Mouse (Mus musculus): Measurements from ENCODE around the gene Fam183b. TPM values are rescaled to one million over a fixed set of nuclear protein-coding genes. Genes with fewer than 3 reads are reported as not detected.

Gene Fam183b
- polyA plus RNA-seq, 1 experiment from 2014 or later: 40.1 TPM

Other genes with a start within 250 kb of the Fam183b start
- gene Olfr328, start 246.3 kb downstream of the Fam183b start, polyA plus RNA-seq (2014; fragmentation: Nextera tagmentation; extraction: Ambion mirVana): 0.08 TPM in 1 of 2 replicates, not detected in the other
- gene Olfr224, start 231.4 kb downstream of the Fam183b start, polyA plus RNA-seq (2014; fragmentation: Nextera tagmentation; extraction: Ambion mirVana): not detected in 2 replicates
- gene Olfr325, start 224.2 kb downstream of the Fam183b start, polyA plus RNA-seq (2014; fragmentation: Nextera tagmentation; extraction: Ambion mirVana): not detected in 2 replicates
- gene Olfr324, start 206.8 kb downstream of the Fam183b start, polyA plus RNA-seq (2014; fragmentation: Nextera tagmentation; extraction: Ambion mirVana): not detected in 2 replicates
- gene 2210407C18Rik, start 185.9 kb downstream of the Fam183b start, polyA plus RNA-seq (2014; fragmentation: Nextera tagmentation; extraction: Ambion mirVana): 0.22 TPM in 1 of 2 replicates, not detected in the other
- gene Olfr323, start 171.5 kb downstream of the Fam183b start, polyA plus RNA-seq (2014; fragmentation: Nextera tagmentation; extraction: Ambion mirVana): 0.12 TPM in 1 of 2 replicates, not detected in the other
- gene Trim58, start 161.5 kb downstream of the Fam183b start, polyA plus RNA-seq (2014; fragmentation: Nextera tagmentation; extraction: Ambion mirVana): 0.08 and 0.16 TPM in 2 replicates
- not detected in 2 replicates for gene Olfr322, start 143.2 kb downstream of the Fam183b start, polyA plus RNA-seq (2014; fragmentation: Nextera tagmentation; extraction: Ambion mirVana)
- gene Olfr320, start 120.9 kb downstream of the Fam183b start, polyA plus RNA-seq (2014; fragmentation: Nextera tagmentation; extraction: Ambion mirVana): not detected in 2 replicates
- gene Olfr319, start 102.8 kb downstream of the Fam183b start, polyA plus RNA-seq (2014; fragmentation: Nextera tagmentation; extraction: Ambion mirVana): not detected in 2 replicates
- not detected in 2 replicates for gene Olfr318, start 77.9 kb downstream of the Fam183b start, polyA plus RNA-seq (2014; fragmentation: Nextera tagmentation; extraction: Ambion mirVana)
- gene Olfr317, start 62.7 kb downstream of the Fam183b start, polyA plus RNA-seq (2014; fragmentation: Nextera tagmentation; extraction: Ambion mirVana): not detected in 2 replicates
- gene Olfr316, start 49.2 kb downstream of the Fam183b start, polyA plus RNA-seq (2014; fragmentation: Nextera tagmentation; extraction: Ambion mirVana): not detected in 2 replicates
- not detected in 2 replicates for gene Olfr315, start 28.8 kb downstream of the Fam183b start, polyA plus RNA-seq (2014; fragmentation: Nextera tagmentation; extraction: Ambion mirVana)
- gene Olfr314, start 19.0 kb downstream of the Fam183b start, polyA plus RNA-seq (2014; fragmentation: Nextera tagmentation; extraction: Ambion mirVana): not detected in 2 replicates
- gene Olfr313, start 13.0 kb upstream of the Fam183b start, polyA plus RNA-seq (2014; fragmentation: Nextera tagmentation; extraction: Ambion mirVana): not detected in 2 replicates
- not detected in 2 replicates for gene Olfr312, start 27.3 kb upstream of the Fam183b start, polyA plus RNA-seq (2014; fragmentation: Nextera tagmentation; extraction: Ambion mirVana)
- not detected in 2 replicates for gene Olfr311, start 37.3 kb upstream of the Fam183b start, polyA plus RNA-seq (2014; fragmentation: Nextera tagmentation; extraction: Ambion mirVana)
- gene Gm12258, start 45.2 kb upstream of the Fam183b start, polyA plus RNA-seq (2014; fragmentation: Nextera tagmentation; extraction: Ambion mirVana): 9.4 and 10.6 TPM in 2 replicates
- gene 2810021J22Rik, start 65.3 kb upstream of the Fam183b start, polyA plus RNA-seq (2014; fragmentation: Nextera tagmentation; extraction: Ambion mirVana): 7.1 and 10.4 TPM in 2 replicates
- gene Zfp39, start 102.3 kb upstream of the Fam183b start, polyA plus RNA-seq (2014; fragmentation: Nextera tagmentation; extraction: Ambion mirVana): 6.7 and 7.2 TPM in 2 replicates
- gene Btnl10, start 115.9 kb upstream of the Fam183b start, polyA plus RNA-seq (2014; fragmentation: Nextera tagmentation; extraction: Ambion mirVana): 0.05 TPM in 1 of 2 replicates, not detected in the other
- gene Rnf187, start 137.0 kb upstream of the Fam183b start, polyA plus RNA-seq (2014; fragmentation: Nextera tagmentation; extraction: Ambion mirVana): 240 and 258 TPM in 2 replicates
- gene Hist3h2ba, start 147.0 kb upstream of the Fam183b start, polyA plus RNA-seq (2014; fragmentation: Nextera tagmentation; extraction: Ambion mirVana): 24.9 and 26.3 TPM in 2 replicates
- gene Hist3h2a, start 152.7 kb upstream of the Fam183b start, polyA plus RNA-seq (2014; fragmentation: Nextera tagmentation; extraction: Ambion mirVana): 28.7 and 30.3 TPM in 2 replicates
- 0.24 and 0.28 TPM in 2 replicates for gene Trim17, start 152.7 kb upstream of the Fam183b start, polyA plus RNA-seq (2014; fragmentation: Nextera tagmentation; extraction: Ambion mirVana)
- 16.5 and 19.6 TPM in 2 replicates for gene Trim11, start 176.1 kb upstream of the Fam183b start, polyA plus RNA-seq (2014; fragmentation: Nextera tagmentation; extraction: Ambion mirVana)